Mouse (Mus musculus): ENCODE data around the gene Rab10.

DNA sequence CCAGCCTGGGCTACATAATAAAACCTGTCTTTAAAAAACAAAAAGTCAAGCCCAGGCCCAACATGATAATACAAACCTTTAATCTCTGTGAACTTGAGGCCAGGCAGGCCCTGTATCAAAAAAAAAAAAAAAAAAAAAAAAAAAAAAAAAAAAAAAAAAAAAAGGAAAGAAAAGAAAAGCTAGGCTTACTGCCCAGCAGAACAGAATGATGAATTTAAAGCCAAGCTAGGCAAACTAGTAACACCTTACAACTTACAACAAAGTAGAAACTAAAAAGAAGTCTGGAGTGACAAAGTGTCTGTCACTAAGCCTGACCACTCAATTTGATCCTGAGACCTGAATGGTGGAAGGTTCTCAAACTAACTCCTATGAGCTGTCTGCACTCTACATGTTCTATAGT lies 37.9 kb upstream of the Rab10 start:
- no peak for TF ChIP-seq CTCF (IDR thresholded peaks at IDR 0.05; ENCODE audit: insufficient read depth, low read length)
- no peak for TF ChIP-seq POLR2A (IDR thresholded peaks at IDR 0.05; ENCODE audit: borderline replicate concordance, extremely low read depth, low read depth, low read length)
